Mouse (Mus musculus): ENCODE measurements at regions not wholly inside any gene's neighbourhood (a gene's known extent, or its start where the extent isn't known, plus 50 kb on each side); places are given as distances from the start of the nearest gene placed in this dataset.
A peak's percentile ranks its signal among the peaks of the same experiment; 100 is the strongest.

DNA sequence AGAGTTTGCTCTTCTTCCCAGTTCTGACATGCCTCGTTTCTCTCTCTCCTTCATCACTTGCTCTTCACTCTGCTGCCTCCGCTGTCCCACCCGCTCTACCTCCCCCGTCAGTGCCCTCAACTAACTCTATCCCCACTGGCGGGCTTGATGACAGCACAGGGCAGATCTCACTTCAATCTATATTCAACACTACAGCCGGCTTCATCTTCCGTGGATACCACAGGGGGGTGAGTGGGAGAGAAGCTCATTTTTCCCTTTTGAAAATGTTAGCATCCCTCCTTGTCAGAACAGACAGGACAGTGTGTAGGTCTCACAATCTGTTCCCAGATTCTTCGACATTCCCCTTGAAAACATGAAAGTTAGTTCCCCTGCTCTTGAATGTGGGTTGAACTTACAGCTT lies 200.2 kb upstream of the Mkln1 start:
- DNase-seq, result no peak

DNA sequence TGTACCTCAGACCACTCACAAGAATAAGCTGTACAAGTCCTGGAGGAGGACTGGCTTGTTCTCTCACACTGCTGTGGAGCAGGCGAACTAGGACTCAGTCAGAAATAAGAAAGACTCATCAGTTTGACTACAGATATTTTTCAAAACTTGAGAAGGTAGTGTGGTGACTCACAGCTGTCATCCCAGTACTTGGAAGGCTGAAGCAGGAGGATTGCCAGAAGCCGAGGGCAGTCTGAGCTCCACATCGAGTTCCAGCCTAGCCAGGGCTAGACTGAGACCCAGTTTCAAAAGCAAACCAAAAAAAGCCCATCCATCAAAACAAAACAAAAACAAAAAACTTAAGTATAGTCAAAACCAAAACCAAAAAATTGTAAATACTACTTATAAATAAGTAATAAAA lies 197.8 kb upstream of the Mkln1 start:
- DNase-seq, result no peak

DNA sequence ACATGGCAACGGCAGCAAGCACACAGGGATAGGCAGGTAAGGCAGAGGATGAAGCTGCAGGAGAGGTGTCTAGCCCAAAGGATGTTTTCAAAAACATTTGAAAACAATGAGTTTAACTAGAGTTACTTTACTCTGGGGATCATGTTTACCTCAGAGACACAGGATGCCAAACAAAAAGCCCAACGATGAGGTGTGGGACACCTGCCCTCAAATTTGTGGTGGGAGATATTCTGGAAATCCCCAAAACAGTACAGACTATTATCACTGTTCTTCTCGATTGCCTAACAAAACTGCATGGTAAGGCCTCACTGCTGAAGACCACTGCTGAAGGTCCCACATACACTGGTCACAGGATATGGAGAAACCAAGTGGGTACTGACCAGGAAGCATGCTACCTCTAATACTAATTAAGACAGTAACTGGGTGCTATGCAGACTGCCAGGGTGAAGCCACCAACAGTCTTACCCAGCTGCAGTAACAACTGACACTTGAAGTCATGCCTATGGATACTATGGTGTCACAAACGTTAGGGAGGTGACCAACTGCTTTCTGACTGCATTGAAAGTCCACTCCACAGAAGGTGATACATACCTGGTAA lies 197.1 kb upstream of the Mkln1 start:
- DNase-seq, result no peak

DNA sequence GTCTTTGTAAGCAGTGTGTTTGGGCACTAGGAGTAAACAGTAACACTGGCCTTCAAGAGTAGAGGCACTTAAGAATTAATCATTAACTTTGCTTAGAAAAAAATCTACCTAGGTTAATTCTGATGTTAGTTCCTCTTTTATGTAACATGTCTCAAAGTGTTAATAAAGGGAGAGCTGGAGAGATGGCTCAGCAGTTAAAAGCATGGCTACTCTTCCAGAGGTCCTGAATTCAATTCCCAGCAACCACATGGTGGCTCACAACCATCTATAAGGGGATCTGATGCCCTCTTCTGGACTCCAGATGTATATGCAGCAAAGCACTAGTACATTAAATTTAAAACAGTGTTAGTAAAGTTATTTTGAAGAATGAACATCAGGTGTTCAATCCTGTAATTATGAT lies 195.9 kb upstream of the Mkln1 start:
- DNase-seq, result no peak

DNA sequence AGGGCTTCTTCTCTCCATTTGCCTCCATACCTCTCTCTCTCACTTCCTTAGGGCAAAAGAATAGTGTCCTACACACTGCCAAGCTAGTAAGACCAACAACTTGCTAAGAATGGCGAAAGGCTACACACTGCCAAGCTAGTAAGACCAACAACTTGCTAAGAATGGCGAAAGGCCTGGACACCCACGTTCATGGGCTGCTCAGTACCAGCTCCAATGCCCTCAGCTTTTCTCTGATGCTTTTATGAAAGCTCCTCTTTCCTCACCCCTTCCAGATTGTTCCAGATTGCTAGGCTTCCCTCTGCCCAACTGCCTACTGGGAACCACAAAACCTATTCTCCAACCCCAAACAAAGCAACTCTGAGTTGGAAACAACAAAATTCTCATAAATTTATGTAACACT lies 194.1 kb upstream of the Mkln1 start:
- no peak for DNase-seq

DNA sequence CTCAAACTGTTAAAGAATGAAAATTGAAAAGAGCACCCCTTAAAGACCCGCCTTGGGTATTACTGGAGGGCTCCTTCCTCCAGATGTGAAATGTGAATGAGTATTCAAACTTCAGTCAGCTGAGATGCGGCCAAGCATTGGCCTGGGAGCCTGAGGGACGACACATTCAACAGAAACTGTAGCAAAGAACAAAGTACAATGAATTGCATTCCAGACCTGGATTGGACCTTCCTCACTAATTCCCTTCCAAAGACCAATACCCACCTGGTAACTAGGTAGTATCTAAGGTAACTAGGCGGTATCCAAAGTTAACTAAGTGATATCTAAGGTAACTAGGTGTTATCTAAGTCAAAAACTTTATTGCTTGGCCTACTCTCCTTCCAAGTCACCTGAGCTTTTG lies 193.7 kb upstream of the Mkln1 start:
- DNase-seq, result no peak

DNA sequence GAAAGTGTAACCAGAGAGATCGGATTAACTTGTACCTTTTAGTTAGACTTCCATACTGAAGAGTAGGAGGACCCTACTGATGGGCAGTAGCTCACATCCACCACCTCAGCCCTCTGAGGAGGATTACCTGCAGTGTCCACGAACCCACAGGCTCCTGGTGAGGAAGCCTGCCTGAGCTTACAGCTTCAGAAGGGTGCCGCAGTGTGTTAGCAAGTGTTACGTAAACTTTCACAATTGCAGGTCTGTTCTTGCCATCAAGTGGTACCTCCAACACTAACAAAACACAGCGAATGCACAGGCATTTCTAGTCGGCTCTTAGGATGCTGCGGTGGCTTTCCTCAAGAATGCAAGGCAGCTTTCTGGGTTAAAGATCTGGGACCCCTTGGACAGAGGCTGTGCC lies 192.4 kb upstream of the Mkln1 start:
- DNase-seq, result no peak

DNA sequence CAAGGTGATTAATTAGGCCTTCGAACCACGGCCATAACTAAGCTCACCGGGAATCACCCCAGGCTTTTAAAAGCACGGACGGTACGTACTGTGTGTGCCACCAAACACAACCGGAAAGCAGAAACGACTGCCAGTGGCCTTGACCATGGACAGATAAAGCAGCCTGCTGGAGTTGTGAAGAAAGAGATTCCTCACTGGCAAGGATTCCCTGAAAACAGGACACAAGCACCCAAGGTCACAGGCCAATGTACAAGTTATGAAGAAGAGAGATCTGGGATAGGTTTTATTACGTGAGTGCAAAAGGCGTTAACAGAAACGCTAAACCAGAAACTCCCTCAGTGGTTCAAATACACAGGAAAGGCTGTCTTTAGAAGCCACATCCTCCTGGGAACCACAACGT lies 191.3 kb upstream of the Mkln1 start:
- DNase-seq, result no peak

DNA sequence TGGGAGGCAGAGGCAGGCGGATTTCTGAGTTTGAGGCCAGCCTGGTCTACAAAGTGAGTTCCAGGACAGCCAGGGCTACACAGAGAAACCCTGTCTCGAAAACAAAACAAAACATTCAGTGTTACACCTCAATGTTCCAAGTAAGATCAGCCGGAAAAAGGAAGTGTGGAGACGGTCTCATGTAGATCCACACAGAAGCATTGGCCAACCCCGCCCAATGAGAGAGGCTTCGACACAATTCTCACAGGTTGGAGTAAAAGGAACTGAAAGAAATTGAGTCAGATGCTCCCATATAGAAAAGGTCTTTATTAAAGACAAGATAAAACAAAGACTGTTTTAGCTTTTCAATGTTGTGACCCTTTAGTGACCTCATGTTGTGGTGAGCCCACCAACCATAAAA lies 190.3 kb upstream of the Mkln1 start:
- no peak for DNase-seq

DNA sequence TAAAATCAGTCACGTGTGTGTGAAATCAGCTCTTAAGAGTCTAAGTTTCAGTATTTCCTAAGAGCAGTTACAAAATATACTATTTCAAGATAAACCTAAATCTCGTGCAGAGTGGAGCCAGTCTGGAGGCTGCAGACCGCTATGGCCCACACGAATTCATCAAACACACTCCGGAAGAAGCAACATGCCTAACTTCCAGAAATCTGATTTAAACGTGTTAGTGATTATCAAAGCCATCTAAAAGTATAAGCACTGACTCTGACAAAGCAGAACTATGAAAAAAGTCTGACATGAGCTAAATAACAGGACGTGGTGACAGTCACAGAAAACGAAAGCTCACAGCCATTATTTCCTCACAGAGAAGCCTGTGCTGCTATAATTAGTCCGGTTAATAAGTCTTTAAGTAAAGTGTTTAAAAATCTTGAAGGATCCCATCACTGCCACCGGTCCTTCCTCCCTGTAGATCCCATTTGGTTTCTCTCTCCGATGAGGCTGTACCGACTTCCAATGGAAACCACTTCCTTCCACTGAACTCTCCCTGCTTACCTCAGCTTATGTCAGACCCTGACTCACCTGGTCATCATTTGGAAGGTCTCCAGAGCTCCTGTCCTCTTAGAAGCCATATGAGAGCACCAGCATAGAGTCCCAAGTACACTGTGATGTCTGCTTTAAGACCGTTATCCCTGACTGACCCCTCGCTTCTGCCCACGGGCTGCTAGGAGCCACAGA lies 189.0 kb upstream of the Mkln1 start:
- DNase-seq, result no peak

DNA sequence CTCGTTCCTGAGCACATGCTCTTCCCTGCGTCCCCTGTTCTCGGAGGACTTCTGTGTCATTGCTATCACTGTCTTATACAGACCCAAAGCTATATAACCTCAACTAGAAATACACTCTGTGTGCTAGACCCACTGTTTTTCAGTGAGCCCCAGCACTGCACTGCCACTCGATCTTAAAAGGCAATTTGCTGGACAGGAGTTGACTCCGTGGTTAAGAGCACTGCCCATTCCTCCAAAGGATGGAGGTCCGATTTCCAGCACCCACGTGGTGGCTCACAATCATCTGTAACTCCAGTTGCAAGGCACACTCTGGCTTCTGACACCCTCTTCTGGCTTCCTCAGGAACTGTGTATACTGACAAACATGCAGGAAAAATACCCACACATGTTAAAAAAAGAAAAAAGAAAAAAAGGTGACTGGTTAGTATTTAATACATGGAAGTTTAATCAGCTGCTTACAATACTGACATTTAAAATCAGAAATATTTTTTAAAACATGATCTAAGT lies 188.3 kb upstream of the Mkln1 start:
- DNase-seq, result no peak

DNA sequence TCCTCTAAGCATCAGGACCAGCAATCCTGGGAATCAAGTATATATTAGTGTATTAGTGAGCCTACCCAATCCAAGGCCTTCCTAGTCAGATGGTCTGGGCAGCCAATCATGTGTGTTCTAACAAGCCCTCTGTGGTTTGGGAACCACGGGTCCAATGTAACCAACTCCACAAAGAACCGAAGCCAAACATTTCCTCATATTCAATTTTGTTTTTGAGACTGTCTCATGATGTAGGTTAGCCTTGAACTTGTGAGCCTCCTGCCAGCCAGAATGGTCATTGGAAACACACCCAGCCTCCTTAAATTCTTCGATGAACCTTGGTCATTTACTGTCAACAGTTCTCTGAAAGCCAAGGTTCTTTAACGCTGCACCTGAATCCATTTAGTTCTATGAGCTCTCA lies 187.4 kb upstream of the Mkln1 start:
- no peak for DNase-seq

DNA sequence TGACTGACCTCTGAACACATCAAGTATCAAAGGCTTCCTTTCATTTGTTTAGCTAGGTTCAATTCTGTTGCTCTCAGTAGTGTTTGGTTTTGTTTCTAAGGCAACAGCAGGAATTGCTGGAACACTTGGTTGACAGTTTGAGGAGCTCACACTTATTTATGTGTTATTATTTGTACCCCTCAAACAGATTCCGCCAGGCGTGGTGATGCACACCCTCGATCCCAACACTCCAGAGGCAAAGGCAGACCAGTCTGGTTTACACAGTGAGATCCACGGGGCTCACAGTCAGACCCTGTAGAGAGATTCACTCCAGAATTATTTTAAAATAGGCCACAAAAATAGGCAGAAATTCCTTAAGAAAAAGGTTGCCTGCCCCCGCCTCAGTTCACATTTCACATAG lies 186.9 kb upstream of the Mkln1 start:
- no peak for DNase-seq

DNA sequence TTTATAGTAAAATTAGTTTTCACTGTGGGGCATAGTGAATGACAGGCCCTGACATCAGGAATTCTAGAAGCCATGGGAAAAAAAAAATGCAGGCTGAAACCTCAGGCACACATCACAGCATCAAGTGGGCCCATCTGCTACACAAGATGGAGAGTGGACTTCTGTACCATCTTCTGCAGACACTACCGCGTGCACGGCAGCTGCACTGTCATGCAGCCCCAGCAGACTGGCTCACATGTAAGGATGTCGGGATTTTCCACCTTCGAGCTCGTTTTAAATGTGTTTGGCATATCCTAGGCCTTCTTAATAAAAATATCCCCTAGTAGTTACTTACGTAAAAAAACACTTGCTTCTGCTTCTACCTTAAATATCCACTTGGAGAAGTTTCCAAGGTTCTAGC lies 186.5 kb upstream of the Mkln1 start:
- DNase-seq, result no peak

DNA sequence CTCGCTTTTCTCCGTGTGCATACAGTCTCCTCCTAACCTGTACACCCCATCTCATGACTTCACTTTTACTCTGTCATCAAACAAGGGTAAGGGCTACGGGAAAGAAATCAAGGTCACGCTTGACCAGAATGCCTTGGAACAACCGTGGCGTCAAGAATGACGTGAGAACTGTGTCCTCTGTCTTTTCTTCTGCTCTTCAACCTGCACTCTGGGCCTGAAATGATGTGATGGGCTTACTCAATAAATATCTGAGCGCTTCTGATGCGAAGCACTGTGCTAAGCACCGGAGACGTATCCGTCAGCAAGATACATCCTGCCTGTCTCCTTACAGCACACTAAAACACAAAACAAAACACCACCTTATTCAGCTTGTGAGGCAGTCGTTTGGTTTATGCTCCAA lies 185.8 kb upstream of the Mkln1 start:
- DNase-seq, result no peak

DNA sequence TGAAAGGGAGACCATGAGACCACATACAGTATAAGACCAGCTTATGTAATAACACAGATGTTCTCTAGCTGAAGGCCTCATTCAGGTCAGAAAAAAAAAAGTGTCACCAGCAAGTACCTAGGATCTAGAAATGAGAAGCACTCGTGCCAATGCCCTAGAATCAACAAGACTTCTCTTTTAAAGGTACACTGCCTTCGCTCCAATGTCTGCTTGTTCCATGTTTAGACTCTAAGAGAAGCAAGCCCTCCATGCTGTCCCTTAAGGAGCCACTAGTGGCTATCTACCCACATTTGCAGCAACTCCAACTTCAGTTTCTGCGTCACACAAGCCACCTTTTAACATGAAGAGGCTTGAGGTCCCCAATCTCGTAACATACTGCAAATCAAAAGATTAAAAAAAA lies 185.4 kb upstream of the Mkln1 start:
- no peak for DNase-seq

DNA sequence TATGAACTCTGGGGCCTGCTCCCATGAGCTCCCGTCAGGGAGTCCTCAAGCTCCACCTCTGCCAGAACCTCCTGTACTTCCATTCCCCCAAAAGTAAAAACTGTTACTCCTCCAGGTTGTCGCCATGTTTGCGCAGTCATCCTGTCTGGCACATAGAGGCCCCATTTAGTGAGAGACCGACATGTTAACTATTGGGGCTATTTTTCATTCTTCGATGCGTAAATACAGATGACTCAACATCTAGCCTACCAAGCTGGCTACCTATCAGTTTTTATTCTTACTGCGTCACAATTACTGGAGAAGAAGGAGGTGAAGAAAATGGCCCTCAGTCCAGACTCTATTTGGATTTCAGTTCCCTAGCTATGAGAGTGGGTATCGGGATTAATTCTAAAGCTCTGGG lies 182.9 kb upstream of the Mkln1 start:
- no peak for DNase-seq

DNA sequence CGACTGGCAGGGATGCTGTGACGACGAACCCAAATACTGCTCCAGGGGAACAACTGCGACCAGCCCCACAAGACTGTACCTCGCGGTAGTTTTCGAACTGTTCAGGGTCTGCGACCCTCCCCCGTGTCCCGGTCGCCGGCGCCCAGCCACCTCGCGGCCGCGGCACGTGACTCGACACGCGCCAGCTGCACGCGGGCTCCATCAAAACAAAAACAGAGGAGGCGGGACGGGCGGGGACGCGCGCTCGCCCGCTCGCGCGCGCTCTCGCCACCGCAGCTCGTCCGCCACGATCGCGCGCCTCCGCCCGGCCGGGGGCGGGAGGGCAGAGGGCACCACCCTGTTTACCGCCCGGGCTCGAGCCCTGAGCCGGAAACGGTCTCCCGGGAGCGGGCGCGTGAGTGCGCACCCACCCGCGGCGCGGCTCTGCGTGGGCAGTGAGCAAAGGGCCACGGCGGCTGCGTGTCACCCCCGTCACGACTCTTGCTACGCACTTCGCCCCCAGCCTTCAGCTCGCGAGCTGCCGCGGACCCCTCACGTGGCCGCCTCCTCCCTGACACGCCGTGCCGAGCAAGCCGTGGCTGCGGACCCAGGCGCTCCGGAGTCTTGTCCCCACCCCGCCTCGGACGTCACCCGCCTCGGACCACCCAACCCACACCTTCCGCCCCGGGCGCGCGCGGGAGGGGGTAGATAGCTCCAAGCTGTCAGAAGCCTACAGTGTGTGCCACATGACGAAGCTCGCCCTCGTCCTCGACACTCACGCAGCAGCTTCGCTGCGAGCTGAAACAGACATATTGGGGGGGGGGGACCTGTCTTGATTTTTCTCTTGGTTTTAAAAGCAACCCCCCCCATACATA lies 182.1 kb upstream of the Mkln1 start:
- peak; percentile 87 for DNase-seq

DNA sequence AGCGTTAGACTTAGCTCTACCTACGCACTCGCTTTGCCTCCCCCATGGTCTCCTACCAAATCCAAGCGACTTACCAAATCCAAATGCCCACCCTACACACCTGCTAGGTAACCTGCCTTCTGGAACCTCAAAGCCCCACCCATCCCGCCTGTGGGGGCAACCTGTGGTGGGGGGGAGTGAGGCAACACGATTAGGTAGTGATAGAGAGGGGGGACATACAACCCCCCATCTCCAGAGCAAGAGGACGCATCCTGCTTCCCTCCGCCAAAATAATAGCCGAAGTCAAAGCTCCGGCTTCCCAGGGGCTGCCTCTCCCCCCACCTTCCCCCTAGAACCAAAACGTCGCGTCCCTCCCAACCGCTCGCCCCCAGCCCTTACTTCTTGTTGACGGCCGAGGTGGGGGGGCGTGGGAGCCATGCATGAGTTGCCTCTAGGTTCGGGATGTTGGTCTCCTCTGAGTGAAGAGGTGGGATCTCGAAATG lies 181.4 kb upstream of the Mkln1 start:
- peak; percentile 61 to 69 for DNase-seq

DNA sequence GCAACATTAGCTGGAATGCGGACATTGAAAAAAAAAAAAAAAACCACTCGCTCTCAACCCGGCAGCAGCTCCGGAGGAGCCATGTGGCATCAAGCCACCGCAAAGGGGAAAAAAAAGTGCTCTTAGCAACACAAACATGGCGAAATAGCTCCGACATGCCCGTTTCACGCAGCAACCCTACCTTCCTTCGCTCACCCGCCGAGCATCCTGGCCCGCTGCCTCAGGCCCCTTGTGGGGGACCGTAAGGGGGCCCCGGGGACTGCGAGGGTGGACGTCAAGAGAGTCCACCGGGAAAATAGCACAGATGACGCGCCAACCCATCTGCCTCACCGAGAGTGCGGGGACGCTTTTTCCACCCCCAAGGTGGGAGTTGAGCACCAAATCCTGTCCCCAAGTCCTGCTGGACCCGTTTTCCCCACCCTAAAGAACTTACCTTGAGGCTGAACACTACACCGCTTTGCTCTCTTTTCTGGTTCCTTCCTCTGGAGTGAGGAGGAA lies 180.8 kb upstream of the Mkln1 start:
- DNase-seq, result peak in 1 of 2 experiments; percentile 68

DNA sequence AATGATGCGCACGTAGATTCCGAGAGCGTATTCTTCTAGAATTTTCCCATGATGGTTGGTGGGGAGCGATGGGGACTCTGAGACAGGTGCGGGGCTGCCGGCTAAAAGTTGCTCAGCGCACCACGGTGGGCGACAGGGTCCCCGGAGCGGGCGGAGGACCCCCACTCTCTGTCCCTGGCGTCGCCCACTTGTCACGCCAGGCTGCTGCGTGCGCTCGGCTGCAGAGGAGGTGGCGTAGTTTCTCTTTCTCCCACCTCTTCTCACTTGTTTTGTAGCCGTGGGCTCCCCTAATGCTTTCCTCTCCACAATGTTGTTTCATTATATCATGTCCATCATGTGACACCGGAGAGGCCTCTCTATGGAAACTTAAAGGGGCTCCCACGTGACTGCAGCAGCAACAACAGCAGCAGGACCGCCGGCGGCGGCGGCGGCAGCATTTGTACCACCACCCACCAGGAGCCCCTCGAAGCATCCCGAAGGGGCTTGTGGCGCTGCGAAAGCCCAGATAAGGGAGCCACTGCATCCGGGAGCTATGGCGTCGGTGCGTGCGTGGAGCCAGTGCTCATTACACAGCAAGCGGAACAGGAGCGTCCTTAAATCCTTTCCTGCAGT lies 180.3 kb upstream of the Mkln1 start:
- DNase-seq, result peak; percentile 48 to 64

DNA sequence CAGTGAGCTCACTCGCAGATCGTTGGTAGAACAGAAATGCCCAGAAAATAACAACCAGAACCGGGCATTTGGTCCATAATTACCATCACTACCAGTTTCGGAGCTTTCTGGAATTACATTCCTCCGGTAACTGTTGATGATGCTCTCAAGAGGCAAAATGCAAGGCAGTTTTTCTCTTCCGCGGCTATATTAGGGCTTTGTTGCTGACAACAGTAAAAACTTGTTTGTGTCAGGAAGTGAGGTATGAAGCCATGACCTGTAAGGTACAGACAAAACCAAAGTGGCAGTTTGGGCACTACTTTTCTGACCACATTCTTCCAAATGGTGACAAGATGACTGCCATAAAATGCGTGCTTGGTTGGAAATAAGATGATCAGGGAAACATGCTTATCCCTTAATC lies 179.7 kb upstream of the Mkln1 start:
- no peak for DNase-seq

DNA sequence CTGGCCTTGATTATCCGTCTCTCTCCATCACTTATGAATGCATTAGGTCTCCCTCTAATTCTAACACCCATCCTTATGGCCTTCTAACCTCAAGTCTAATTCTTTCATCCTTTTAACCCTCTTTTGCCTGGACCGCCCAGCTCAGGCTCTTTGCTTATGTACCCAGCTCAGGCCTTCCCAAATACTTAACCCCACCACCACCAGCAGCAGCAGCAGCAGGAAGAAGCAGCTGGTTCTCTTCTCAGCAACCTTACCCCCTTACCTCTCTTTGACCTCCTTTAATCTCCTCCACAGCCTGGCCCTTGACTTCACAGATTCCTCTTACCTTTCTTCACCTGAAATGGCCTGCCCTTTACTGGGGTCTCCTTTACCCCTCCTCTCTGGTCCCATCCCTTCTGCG lies 178.8 kb upstream of the Mkln1 start:
- no peak for DNase-seq
